Mouse (Mus musculus) stomach, embryonic 15.5 days (tissue): ENCODE measurements around the gene Gnao1. TPM values are rescaled to one million over a fixed set of nuclear protein-coding genes. Genes with fewer than 3 reads are reported as not detected.

Experiments used
- ATAC-seq: fragments of 200-750 bp; cut with Nextera tagmentation; 2 replicates; pipeline ENCODE4 v1.8.0; 2017; ENCODE audit warnings: low read depth, moderate number of reproducible peaks, moderate TSS enrichment; ENCODE audit not compliant: insufficient read depth, low FRiP score
- H3K27ac ChIP-seq: fragments of 300-500 bp; sonication (generic); 2 replicates; pipeline ENCODE4 v1.5.1; 2015; ENCODE audit warnings: mild to moderate bottlenecking, inconsistent platforms
- H3K27me3 ChIP-seq: fragments of 300-500 bp; sonication (generic); replicated peaks from 2 replicates; pipeline ENCODE4 v1.6.1; 2015; ENCODE audit warnings: inconsistent platforms
- H3K36me3 ChIP-seq: fragments of 300-500 bp; sonication (generic); 2 replicates; pipeline ENCODE4 v1.6.1; 2015; ENCODE audit warnings: inconsistent platforms
- H3K4me1 ChIP-seq: fragments of 300-500 bp; sonication (generic); 2 replicates; pipeline ENCODE4 v1.6.1; 2015; ENCODE audit warnings: inconsistent platforms
- H3K4me2 ChIP-seq: fragments of 300-500 bp; sonication (generic); 2 replicates; pipeline ENCODE4 v1.6.1; 2015; ENCODE audit warnings: mild to moderate bottlenecking, inconsistent platforms
- H3K4me3 ChIP-seq: fragments of 300-500 bp; sonication (generic); replicated peaks from 2 replicates; pipeline ENCODE4 v1.5.1; 2015; ENCODE audit warnings: inconsistent platforms
- H3K9ac ChIP-seq: fragments of 300-500 bp; sonication (generic); 2 replicates; pipeline ENCODE4 v1.6.1; 2015; ENCODE audit warnings: inconsistent platforms
- H3K9me3 ChIP-seq: fragments of 300-500 bp; sonication (generic); 2 replicates; pipeline ENCODE4 v1.6.1; 2016; ENCODE audit warnings: inconsistent platforms
- WGBS: fragments of 180-500 bp; shearing (Covaris S2); methylation state at CpG from one replicate; pipeline ENCODE4 v1.1.7; 2015; 5-methylcytosine and 5-hydroxymethylcytosine counted together
- polyA plus RNA-seq: library from polyadenylated mRNA; unstranded; fragments of >200 nt; fragmentation: Nextera tagmentation; extraction: Ambion mirVana; gene quantifications from 2 replicates; pipeline ENCODE4 v1.2.1, GENCODE M21; 2015

Gnao1 gene
- polyA plus RNA-seq, 1 experiment from 2014 or later, result 14.9 TPM

GRCm38 (mm10) chr8:93852851-93853461, 43.2 kb downstream of the Gnao1 start:
- no peaks in the 10 kb centered on the region for H3K36me3 ChIP-seq
- H3K9ac ChIP-seq, result no peak overlapping the region
- no peak for ATAC-seq
- WGBS, result 79% methylated on average over 9 of the region's 9 CpGs
- H3K9me3 ChIP-seq, result no peaks in the 10 kb centered on the region
- no peak overlapping the region for H3K4me2 ChIP-seq
- no peak overlapping the region for H3K27ac ChIP-seq
- H3K4me3 ChIP-seq, result no peak overlapping the region
- no peaks in the 10 kb centered on the region for H3K27me3 ChIP-seq
- H3K4me1 ChIP-seq, result no peaks in the 10 kb centered on the region

DNA sequence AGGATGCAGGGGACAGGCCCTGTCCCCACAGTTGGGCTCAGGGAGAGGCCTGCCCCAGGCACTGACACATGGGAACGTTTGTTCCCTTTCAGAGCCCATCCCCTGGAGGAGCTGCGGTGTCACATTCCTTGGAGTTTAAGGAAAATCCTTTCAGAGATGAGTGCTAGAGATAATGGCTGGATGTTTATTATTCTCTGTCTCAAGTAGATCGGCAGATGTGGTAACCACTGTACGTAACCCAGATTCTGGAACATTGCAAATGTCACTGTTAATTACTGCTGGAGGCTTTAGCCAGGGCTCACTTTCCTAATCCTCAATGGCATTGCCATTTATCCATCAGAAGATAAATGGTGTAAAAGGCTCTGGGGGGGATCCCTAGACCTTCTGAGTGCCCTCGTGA, 44.9 kb downstream of the Gnao1 start:
- ATAC-seq, result no peak
- Histone ChIP-seq H3K27me3 (no peaks in the 10 kb centered on the region), H3K4me1 (no peaks in the 10 kb centered on the region), H3K9me3 (no peaks in the 10 kb centered on the region), H3K9ac (no peak overlapping the region), H3K36me3 (no peaks in the 10 kb centered on the region), H3K4me2 (no peak overlapping the region), H3K4me3 (no peak overlapping the region), H3K27ac (no peak overlapping the region)
- 25% methylated on average over 5 of the region's 5 CpGs for WGBS

GRCm38 (mm10) chr8:93855272-93855671, 45.5 kb downstream of the Gnao1 start:
- WGBS, result 54% methylated on average over 4 of the region's 4 CpGs
- H3K4me3 ChIP-seq, result no peak overlapping the region
- ATAC-seq, result no peak

GRCm38 (mm10) chr8:93857144-93857543, 47.4 kb downstream of the Gnao1 start:
- H3K4me1 ChIP-seq, result no peaks in the 10 kb centered on the region
- no peak for ATAC-seq
- no peak overlapping the region for H3K27ac ChIP-seq
- no peak overlapping the region for H3K4me2 ChIP-seq
- no peak overlapping the region for H3K4me3 ChIP-seq
- H3K9ac ChIP-seq, result no peak overlapping the region
- H3K9me3 ChIP-seq, result no peaks in the 10 kb centered on the region
- no peaks in the 10 kb centered on the region for H3K36me3 ChIP-seq
- 64% methylated on average over 4 of the region's 4 CpGs for WGBS
- no peaks in the 10 kb centered on the region for H3K27me3 ChIP-seq

More at GRCm38 (mm10) chr8:93855272-93855671, 45.5 kb downstream of the Gnao1 start:
- Histone ChIP-seq H3K9me3 (no peaks in the 10 kb centered on the region), H3K27me3 (no peaks in the 10 kb centered on the region), H3K4me2 (no peak overlapping the region), H3K27ac (no peak overlapping the region), H3K36me3 (no peaks in the 10 kb centered on the region), H3K4me1 (no peaks in the 10 kb centered on the region), H3K9ac (no peak overlapping the region)

- H3K36me3 ChIP-seq, result no peaks in the 10 kb centered on the region
Observed at GRCm38 (mm10) chr8:93858286-93858685, 48.5 kb downstream of the Gnao1 start.

GRCm38 (mm10) chr8:93860020-93860419, 50.3 kb downstream of the Gnao1 start:
- no peak overlapping the region for H3K4me2 ChIP-seq
- no peak overlapping the region for H3K4me3 ChIP-seq
- H3K36me3 ChIP-seq, result no peaks in the 10 kb centered on the region
- no peak for ATAC-seq
- no peaks in the 10 kb centered on the region for H3K4me1 ChIP-seq
- H3K9me3 ChIP-seq, result no peaks in the 10 kb centered on the region
- 43% methylated on average over 4 of the region's 4 CpGs for WGBS
- no peak overlapping the region for H3K27ac ChIP-seq
- no peaks in the 10 kb centered on the region for H3K27me3 ChIP-seq
- no peak overlapping the region for H3K9ac ChIP-seq

More at GRCm38 (mm10) chr8:93858286-93858685, 48.5 kb downstream of the Gnao1 start:
- H3K27ac ChIP-seq, result no peak overlapping the region
- H3K4me2 ChIP-seq, result no peak overlapping the region
- no peak for ATAC-seq
- H3K9ac ChIP-seq, result no peak overlapping the region
- no peaks in the 10 kb centered on the region for H3K27me3 ChIP-seq
- no peak overlapping the region for H3K4me3 ChIP-seq
- H3K4me1 ChIP-seq, result no peaks in the 10 kb centered on the region
- WGBS, result 94% methylated on average over 1 of the region's 1 CpGs
- no peaks in the 10 kb centered on the region for H3K9me3 ChIP-seq

GRCm38 (mm10) chr8:93864064-93864463, 54.3 kb downstream of the Gnao1 start:
- WGBS, result 63% methylated on average over 7 of the region's 7 CpGs
- H3K9ac ChIP-seq, result no peak overlapping the region
- H3K9me3 ChIP-seq, result no peaks in the 10 kb centered on the region
- no peaks in the 10 kb centered on the region for H3K36me3 ChIP-seq
- H3K4me1 ChIP-seq, result no peaks in the 10 kb centered on the region
- H3K4me3 ChIP-seq, result no peak overlapping the region
- no peaks in the 10 kb centered on the region for H3K27me3 ChIP-seq
- ATAC-seq, result no peak
- no peak overlapping the region for H3K27ac ChIP-seq
- no peak overlapping the region for H3K4me2 ChIP-seq

GRCm38 (mm10) chr8:93866271-93866670, 56.5 kb downstream of the Gnao1 start:
- Histone ChIP-seq H3K4me2 (no peak overlapping the region), H3K4me3 (no peak overlapping the region), H3K36me3 (no peaks in the 10 kb centered on the region), H3K9me3 (no peaks in the 10 kb centered on the region), H3K27ac (no peak overlapping the region), H3K4me1 (no peaks in the 10 kb centered on the region), H3K27me3 (no peaks in the 10 kb centered on the region), H3K9ac (no peak overlapping the region)
- ATAC-seq, result no peak
- 87% methylated on average over 7 of the region's 7 CpGs for WGBS

DNA sequence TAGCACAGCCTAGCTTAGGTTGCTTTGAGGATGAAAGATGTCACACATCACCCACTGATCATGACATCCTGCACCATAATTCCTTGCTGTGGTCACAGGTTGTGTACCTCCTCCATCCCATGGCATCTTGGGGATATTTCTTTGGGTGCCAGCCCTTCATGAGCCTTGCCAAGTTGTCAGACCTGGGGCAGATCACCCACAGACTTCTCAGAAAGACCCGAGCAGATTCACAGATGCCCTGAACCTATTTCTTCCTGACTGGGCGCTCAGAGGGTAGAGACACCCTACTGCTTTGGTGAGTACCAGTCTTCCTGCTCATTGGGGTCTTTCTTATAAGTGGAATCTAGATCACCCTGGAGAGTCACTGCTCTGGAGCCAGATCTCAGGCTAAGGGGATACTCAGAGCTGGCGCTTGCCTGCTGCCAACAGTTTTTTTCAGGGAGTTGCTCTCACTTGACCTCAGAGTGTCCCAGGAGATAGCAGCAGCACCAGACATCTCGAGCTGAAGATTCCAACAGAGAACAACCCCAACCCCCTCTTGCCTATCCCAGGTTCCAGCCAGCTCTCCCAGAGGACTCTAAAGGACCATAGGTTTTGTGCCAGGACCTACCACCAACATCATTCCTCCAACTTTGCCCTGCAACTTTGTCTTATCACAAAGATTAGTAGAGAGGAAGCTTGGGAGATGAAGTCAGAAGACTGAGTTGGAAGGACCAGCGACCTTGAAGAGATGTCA, 58.9 kb downstream of the Gnao1 start:
- ATAC-seq, result no peak
- 73% methylated on average over 5 of the region's 5 CpGs for WGBS
- Histone ChIP-seq H3K27ac (no peak overlapping the region), H3K36me3 (no peaks in the 10 kb centered on the region), H3K4me2 (no peak overlapping the region), H3K4me1 (no peaks in the 10 kb centered on the region), H3K27me3 (no peaks in the 10 kb centered on the region), H3K9me3 (no peaks in the 10 kb centered on the region), H3K9ac (no peak overlapping the region), H3K4me3 (no peak overlapping the region)

- Histone ChIP-seq H3K4me3 (no peak overlapping the region), H3K36me3 (no peaks in the 10 kb centered on the region), H3K4me1 (no peaks in the 10 kb centered on the region), H3K4me2 (no peak overlapping the region), H3K9ac (no peak overlapping the region), H3K27ac (no peak overlapping the region), H3K27me3 (no peaks in the 10 kb centered on the region), H3K9me3 (no peaks in the 10 kb centered on the region)
- ATAC-seq, result no peak
- 83% methylated on average over 5 of the region's 5 CpGs for WGBS
Observed at GRCm38 (mm10) chr8:93871275-93871674, 61.5 kb downstream of the Gnao1 start.

DNA sequence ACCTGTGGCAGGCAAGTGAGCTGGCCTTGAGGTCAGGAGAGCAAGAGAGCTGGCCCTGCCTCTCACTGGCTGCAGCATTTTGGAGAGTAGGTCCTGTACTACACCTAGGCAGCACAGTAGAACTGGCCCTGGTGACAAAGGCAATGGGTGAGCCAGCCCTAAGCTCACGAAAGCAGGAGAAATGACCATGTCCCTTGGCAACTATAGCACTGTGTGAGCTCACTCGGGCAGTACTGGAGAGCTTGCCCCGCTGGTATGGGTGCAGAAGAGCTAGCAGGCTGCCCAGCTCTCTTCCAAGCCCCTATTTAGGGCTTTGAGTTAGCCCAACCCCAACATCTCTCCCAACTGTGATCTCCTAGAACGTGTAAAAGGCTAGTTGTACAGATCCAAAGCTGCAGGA, 68.6 kb downstream of the Gnao1 start:
- Histone ChIP-seq H3K4me2 (no peak overlapping the region), H3K36me3 (no peaks in the 10 kb centered on the region), H3K9me3 (no peaks in the 10 kb centered on the region), H3K9ac (no peak overlapping the region), H3K27me3 (no peaks in the 10 kb centered on the region), H3K27ac (no peak overlapping the region), H3K4me1 (no peaks in the 10 kb centered on the region), H3K4me3 (no peak overlapping the region)
- ATAC-seq, result no peak
- 84% methylated on average over 4 of the region's 4 CpGs for whole genome bisulfite sequencing

DNA sequence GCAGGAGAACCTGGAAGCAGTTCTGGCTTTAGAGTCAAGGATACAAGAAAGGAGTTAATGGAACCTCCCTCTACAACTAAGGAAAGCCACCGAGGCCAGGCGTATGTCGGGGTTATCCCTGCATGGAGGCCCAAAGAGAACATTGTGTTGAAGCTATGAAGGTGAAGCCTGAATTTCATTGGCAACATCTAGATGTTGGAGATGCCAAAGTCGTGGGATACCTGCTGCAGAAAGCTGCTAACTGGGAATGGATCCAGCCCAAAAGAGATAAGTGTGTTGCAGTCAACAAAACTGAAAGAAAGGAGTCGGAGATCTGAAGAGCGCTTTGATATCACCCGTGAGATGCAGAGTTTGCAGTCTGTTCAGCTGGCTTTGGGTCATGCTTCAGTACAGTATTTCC, 70.2 kb downstream of the Gnao1 start:
- Histone ChIP-seq H3K36me3 (no peaks in the 10 kb centered on the region), H3K4me3 (no peak overlapping the region), H3K27ac (no peak overlapping the region), H3K9me3 (no peaks in the 10 kb centered on the region), H3K9ac (no peak overlapping the region), H3K27me3 (no peaks in the 10 kb centered on the region), H3K4me1 (no peaks in the 10 kb centered on the region), H3K4me2 (no peak overlapping the region)
- no peak for ATAC-seq
- 84% methylated on average over 7 of the region's 7 CpGs for WGBS
